Mouse (Mus musculus): ENCODE data around the gene Cyld. TPM values are rescaled to one million over a fixed set of nuclear protein-coding genes. Genes with fewer than 3 reads are reported as not detected.
"Not testable (repeated sequence)": the region's sequence is repeated elsewhere in the genome, so short reads cannot be mapped to it uniquely, and the experiment has no call there.

The Cyld gene
- total RNA-seq, 4 experiments from 2014 or later: 19.6 to 25.1 (median 24.0) TPM

DNA sequence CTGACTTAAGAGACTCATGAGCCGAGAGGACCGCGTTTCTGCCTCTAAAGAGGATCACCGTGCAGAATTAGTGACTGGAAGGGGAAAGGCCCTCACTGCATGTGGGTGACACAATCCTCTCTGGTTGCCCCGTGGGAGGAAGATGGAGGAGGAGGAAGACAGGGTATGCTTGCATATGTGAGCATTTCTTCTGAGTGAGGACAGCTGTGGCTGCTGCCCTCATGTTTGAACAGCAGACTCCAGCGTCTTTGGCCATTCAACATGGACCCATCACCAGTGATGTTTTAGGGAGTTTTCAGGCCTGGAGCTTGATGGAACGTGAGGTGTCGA is 10.0 kb upstream of the Cyld start:
- no peak for DNase-seq (ENCODE audit: low spot score in 2 of 2)

- no peak for DNase-seq (ENCODE audit: low spot score in 2 of 2)
Measured at GRCm38 (mm10) chr8:88689151-88689550, 7.7 kb upstream of the Cyld start.

DNA sequence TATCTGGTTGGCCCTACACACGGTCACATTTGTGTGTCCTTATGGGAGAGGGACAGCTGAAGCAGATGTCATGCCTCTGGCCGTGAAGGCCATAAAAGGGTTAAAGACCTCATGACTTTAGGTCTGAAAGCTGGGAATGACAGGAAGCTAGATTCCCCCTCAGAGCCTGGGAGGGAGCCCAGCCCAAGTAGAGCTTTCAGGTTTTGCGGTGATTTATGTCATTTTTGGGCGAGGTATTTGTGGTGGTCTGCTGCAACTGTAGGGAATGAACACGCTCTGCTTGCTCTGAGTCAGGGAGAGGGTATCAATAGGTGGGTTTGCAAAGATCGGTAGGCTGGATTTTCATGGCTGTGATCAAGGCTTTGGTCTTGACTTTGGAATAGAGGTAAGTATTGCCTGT is 6.9 kb upstream of the Cyld start:
- no peak for DNase-seq (ENCODE audit: low spot score in 2 of 2)

GRCm38 (mm10) chr8:88691342-88691948 is 5.4 kb upstream of the Cyld start:
- no peak for DNase-seq (ENCODE audit: low spot score in 2 of 2)

- no peak for DNase-seq (ENCODE audit: low spot score in 2 of 2)
Measured at GRCm38 (mm10) chr8:88691961-88692360, 4.9 kb upstream of the Cyld start.

- DNase-seq (ENCODE audit: low spot score in 2 of 2): no peak
Measured at GRCm38 (mm10) chr8:88692866-88693265, 4.0 kb upstream of the Cyld start.

GRCm38 (mm10) chr8:88693376-88693775 is 3.5 kb upstream of the Cyld start:
- DNase-seq (ENCODE audit: low spot score in 2 of 2): no peak

DNA sequence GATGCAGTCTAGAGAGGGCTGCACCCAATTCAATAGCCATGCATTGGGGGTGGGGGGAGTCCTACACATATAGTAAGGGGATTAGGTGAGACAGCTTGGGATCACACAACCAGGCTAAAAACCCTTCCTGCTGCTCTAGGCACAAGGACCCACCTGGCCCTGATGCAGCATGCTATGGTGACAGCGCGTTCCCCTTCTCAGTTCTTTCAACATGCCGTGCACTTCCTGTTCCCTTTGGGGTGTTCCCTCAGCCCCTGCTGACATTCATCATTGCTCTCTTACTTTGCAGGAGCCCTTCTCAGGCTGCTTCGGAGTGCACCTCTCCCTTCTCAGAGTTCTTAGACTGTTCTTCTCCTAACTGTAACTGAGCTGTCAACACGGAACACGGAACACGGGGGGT is 2.5 kb upstream of the Cyld start:
- DNase-seq (ENCODE audit: low spot score in 2 of 2): no peak

- DNase-seq (ENCODE audit: low spot score in 2 of 2): no peak
Measured at GRCm38 (mm10) chr8:88696228-88696627, 600 bp upstream of the Cyld start.

DNA sequence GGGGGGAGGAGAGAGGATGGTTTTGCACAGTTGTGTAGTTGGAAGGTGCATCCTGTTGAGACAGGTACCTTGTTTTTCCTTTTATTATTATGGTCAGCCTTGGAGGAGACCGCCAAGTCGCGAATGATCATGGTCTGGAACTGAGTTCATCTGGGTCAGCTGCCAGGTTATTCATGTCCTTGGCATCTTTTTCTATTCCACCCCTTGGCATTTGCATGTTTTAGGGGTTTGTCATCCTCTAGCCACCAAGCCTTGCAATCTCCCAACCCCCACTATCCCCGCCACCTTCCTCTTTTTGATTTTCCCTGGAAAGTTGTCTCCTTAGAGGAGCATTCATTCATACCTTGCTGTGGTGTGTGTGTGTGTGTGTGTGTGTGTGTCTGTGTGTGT is 809 bp downstream of the Cyld start:
- DNase-seq (ENCODE audit: low spot score in 2 of 2): peak in 1 of 2 experiments; percentile 14

DNA sequence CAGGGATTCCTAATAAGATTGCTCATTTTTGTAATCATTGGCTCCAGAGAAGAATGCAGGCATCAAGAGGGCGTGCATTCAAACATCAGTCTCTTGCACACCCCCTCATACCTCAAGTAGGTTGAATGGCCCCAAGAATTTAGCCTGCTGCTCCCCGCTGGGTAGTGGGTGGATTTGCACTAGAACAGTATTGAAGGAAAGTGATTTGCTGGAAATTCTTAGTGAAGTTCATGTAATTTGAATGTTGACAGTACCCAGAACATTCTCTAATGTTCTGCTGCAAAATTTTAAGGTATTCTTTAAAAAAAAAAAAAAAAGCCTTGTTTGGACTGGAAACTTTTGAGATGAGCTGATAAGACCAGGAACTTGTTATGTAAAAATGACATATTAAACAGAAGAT is 1.2 kb downstream of the Cyld start:
- no peak for DNase-seq (ENCODE audit: low spot score in 2 of 2)

DNA sequence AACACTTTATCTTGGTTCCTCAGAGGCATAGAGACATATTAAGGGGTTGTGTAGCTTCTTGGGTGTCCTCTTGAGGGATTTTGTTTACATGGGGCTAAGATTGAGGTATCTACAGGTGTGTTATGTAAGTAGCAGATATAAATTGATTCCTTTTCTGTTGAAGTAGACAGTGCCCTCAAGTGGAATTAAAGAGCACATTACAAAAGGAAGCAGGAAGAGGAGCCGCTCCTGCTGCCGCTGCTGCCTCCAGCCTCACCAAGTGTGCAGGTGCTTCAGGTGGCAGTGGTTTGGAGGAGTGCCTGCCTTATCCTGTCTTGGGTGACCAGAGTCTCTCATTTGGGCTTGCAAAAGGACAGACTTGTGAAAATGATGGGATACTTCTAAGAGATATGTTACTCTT is 4.8 kb downstream of the Cyld start:
- DNase-seq (ENCODE audit: low spot score in 2 of 2): no peak

DNA sequence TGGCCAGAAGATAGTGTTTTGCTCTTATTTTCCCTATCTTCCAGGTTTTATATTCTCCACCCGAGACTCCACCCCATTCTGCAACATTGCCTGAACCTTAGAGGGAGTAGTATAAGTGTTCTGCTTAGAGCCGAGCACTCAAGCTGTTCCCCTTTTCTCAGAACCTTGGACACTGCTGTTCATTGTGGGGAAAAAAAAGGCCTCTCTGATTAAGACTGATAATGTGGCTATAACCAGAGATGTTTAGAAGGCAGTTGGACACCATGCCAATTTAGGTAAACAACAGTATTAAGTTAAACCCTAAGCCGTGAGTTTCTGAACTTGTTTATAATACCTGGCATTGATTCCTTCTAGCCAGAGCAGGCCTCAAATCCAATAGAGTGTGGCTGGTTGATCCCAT is 6.0 kb downstream of the Cyld start:
- DNase-seq (ENCODE audit: low spot score in 2 of 2): no peak

DNA sequence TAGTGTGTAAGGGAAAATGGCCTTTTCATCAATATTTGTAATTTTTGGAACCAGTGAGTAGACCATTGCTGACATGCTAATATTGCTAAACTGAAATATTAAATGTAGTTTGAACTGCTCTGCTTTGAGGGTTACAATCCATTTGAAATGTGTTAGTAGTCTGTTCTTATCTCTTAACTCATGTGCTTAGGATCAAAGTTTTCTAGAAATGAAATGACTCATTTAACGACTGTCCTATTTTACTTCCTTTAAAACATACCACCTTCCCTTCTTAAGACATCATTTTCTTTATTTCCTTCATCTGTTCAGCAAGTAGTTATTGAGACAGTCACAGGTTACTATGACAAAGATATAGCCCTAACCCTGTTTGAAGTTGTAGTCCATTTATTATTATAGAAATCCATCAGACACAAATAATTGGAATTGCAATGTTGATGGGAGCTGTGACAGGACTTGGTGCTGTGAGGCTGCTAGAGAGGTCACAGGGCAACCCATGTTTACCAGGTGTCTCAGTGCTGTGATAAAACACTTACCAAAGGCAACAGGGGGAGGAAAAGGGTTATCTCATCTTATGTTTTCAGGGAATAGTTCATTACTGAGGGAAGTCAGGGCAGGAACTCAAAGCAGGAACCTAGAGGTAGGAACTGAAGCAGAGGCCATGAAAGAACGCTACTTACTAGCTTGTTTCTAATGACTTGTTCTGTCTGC is 26.6 kb downstream of the Cyld start:
- no peak for DNase-seq (ENCODE audit: low spot score in 2 of 2)

DNA sequence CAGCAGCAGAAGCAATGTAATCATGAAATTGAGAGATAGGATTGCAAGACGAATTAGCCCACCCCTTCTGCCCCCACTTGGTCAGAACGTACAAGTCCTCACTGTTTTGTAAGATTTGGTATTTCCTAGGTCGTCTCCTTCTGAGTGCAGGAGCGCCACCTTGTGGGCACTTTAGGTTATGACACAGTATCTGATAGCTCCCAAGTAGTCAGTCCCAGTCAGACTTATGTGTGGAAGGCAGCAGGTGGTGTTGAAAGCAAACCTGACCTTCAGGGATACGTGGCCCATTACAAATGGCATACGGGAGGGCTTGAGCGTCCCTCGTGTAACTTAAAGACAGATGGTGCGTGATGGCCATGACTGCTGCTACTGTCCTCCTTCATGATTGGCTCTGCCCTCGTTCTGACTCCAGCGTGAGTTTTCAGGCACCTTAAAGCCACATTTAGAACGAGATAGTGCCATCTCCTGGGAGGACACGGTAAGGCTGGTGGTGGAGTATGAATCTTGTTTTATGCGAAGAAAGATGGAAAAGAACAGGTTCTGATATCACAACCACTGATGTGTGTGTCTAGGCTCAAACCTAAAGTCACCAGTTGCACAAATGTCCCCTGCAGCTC is 58.5 kb downstream of the Cyld start:
- DNase-seq (ENCODE audit: low spot score in 2 of 2): peak; percentile 69 to 76

- no peak for DNase-seq (ENCODE audit: low spot score in 2 of 2)
Measured at GRCm38 (mm10) chr8:88761980-88762379, 65.2 kb downstream of the Cyld start.

- DNase-seq (ENCODE audit: low spot score in 2 of 2): no peak
Measured at GRCm38 (mm10) chr8:88771241-88771640, 74.4 kb downstream of the Cyld start.

GRCm38 (mm10) chr8:88774593-88775297 is 77.9 kb downstream of the Cyld start:
- no peak for DNase-seq (ENCODE audit: low spot score in 2 of 2)

GRCm38 (mm10) chr8:88775298-88775646 is 78.4 kb downstream of the Cyld start:
- no peak for DNase-seq (ENCODE audit: low spot score in 2 of 2)

- no peak for DNase-seq (ENCODE audit: low spot score in 2 of 2)
Measured at GRCm38 (mm10) chr8:88780142-88780541, 83.3 kb downstream of the Cyld start.

GRCm38 (mm10) chr8:88781283-88781682 is 84.5 kb downstream of the Cyld start:
- no peak for DNase-seq (ENCODE audit: low spot score in 2 of 2)

- DNase-seq (ENCODE audit: low spot score in 2 of 2): no peak
Measured at GRCm38 (mm10) chr8:88783722-88784121, 86.9 kb downstream of the Cyld start.

DNA sequence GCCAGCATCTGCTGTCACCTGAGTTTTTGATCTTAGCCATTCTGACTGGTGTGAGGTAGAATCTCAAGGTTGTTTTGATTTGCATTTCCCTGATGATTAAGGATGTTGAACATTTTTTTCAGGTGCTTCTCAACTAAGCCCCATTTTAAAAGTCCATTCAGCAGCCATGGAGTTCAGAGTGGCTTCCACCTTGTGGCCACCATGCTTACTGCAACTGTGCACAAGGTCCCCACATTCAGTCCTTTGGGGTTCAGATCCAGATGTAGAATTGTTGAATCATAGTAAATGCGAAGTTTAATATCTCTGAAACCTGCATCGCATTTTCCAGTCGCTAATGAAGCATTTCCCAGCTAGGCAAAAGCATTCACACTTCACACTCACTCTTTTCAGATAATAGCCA is 91.5 kb downstream of the Cyld start:
- DNase-seq (ENCODE audit: low spot score in 2 of 2): not testable (repeated sequence)

Data from gastrocnemius, adult 8-10 months (tissue).